Mouse (Mus musculus): ENCODE measurements around the gene Lpar1.

DNA sequence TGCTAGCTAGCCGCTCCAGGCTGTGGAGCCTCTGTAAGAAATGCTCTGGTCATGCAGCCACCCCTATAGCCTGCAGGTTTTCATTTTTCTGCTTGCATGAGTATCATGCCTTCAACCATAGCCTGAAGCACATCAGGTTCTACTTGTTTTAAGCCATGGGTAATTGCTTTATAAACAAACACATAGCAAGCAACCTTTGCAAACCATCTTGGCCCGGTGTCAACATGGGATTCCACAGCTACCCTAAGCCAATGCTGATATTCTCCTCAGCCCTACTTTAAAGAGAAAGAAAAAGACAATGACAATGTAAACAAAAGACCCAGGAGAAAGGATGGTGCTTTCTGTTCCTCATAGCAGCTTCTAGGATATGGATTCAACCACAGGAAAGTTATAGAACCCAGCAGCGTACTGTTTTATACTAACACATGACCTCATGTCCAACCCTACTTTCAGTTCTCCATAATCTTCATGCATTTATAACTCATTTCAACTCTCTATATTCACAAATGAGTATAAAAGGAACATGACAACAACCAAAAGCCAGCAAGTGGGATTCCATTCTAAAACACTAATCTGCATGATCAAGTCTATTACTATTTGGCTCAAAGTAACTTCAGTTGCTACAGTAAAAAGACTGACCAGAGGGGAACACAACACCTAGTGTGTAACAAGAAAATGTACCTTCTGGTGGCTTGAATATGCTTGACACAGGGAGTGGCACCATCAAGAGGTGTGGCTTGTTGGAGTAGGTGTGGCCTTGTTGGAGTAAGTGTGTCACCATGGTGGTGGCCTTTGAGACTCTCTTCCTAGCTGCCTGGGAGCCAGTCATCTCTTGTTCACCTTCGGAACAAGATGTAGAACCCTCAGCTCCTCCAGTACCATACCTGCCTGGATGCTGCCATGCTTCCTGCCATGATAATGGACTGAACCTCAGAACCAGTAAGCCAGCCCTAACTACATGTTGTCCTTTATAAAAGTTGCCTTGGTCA, 46.9 kb downstream of the Lpar1 start:
- TF ChIP-seq POLR2A (IDR thresholded peaks at IDR 0.05; ENCODE audit: extremely low read depth, insufficient read depth, low read length) (no peak), CTCF (IDR thresholded peaks at IDR 0.05; ENCODE audit: extremely low read depth, insufficient read depth, low read length) (no peak)

Measured in cortical plate, adult 2 months (tissue).